Mouse (Mus musculus) kidney, postnatal 10 days (tissue): ENCODE data around the gene Btbd1.

ENCODE experiments used
- DNase-seq: peaks from one replicate; pipeline ENCODE4 v3.0.0; 2021; ENCODE audit warnings: mixed read lengths

The Btbd1 gene

GRCm38 (mm10) chr7:81775325-81775724 lies 53.9 kb downstream of the Btbd1 start:
- no peak for DNase-seq

- DNase-seq: no peak
Observed at GRCm38 (mm10) chr7:81772786-81773539, 56.3 kb downstream of the Btbd1 start.

- peak; percentile 28 for DNase-seq
Observed at GRCm38 (mm10) chr7:81763110-81763845, 66.0 kb downstream of the Btbd1 start.

GRCm38 (mm10) chr7:81762180-81763109 lies 66.8 kb downstream of the Btbd1 start, which contains the start of gene Ramac:
Gene Ramac, plus strand, starts transcription at chr7:81762925.
- DNase-seq: peak; percentile 96

- DNase-seq: no peak
Observed at GRCm38 (mm10) chr7:81747956-81748355, 81.3 kb downstream of the Btbd1 start.

- DNase-seq: peak; percentile 40
Observed at GRCm38 (mm10) chr7:81744145-81744544, 85.1 kb downstream of the Btbd1 start.
